Mouse (Mus musculus): ENCODE measurements around the gene Stx16.

DNA sequence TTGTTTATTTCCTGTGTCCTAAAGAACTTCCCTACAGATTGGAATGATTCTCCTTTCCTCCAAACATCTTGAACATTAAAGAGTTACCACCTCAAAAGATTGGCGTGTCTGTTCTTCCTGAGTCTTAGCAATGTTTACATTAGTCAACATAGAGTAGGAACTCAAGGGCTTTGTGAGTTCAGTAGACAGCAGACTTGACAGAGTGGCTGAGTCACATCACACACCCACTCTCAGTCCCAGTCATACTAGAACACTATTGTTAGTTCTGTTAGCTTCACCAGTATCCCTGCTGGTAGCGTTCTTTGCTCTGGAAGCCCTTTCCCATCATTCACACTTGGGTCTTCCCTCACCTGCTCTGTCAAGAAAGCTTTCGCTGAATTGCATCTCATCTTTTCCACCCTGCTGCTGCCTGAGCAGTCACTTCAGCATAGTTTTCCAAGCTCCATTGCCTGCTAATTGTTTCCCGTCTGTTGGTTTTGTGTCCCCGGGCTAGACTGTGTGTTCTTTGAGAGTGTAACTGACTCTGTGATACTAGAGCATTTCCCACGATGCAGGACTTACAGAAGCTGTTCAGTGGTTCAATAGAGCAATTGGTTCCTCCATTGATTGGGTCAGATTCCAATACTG is 8.2 kb upstream of the Stx16 start:
- TF ChIP-seq CTCF (IDR thresholded peaks at IDR 0.05 in 2 of 3, conservative IDR thresholded peaks at IDR 0.05 in 1 of 3; ENCODE audit: control insufficient read depth in 1 of 3, insufficient read depth in 1 of 3, low read depth in 2 of 3, low read length in 3 of 3, poor library complexity in 1 of 3, severe bottlenecking in 1 of 3): no peak
- TF ChIP-seq EP300 (IDR thresholded peaks at IDR 0.05; ENCODE audit: low read depth in 1 of 2, low read length in 2 of 2): no peak
- no peak for TF ChIP-seq POLR2A (IDR thresholded peaks at IDR 0.05; ENCODE audit: control insufficient read depth in 1 of 2, insufficient read depth in 1 of 2, low read depth in 1 of 2, low read length in 2 of 2, poor library complexity in 1 of 2)
- no peak for TF ChIP-seq HCFC1 (IDR thresholded peaks at IDR 0.05; ENCODE audit: low read depth, low read length)
- no peak for TF ChIP-seq GATA1 (IDR thresholded peaks at IDR 0.05; ENCODE audit: low read depth, low read length)
- TF ChIP-seq TAL1 (IDR thresholded peaks at IDR 0.05; ENCODE audit: low read length): no peak
- no peak for TF ChIP-seq USF2 (IDR thresholded peaks at IDR 0.05; ENCODE audit: borderline replicate concordance in 1 of 2, insufficient read depth in 1 of 2, low read depth in 1 of 2, low read length in 2 of 2)
- no peak for TF ChIP-seq MAX (IDR thresholded peaks at IDR 0.05; ENCODE audit: low read length)
- TF ChIP-seq ZC3H11A (IDR thresholded peaks at IDR 0.05; ENCODE audit: low read depth, low read length): no peak
- no peak for TF ChIP-seq ZKSCAN1 (IDR thresholded peaks at IDR 0.05; ENCODE audit: low read depth, low read length)
- no peak for TF ChIP-seq CHD2 (IDR thresholded peaks at IDR 0.05; ENCODE audit: low read length)

Data from MEL (cell line).